Mouse (Mus musculus): Measurements from ENCODE around the gene Them5. TPM values are rescaled to one million over a fixed set of nuclear protein-coding genes. Genes with fewer than 3 reads are reported as not detected.

Gene Them5
- polyA plus RNA-seq (2015; fragmentation: Nextera tagmentation; extraction: Ambion mirVana) = 0.21 TPM in 1 of 2 replicates, not detected in the other

DNA sequence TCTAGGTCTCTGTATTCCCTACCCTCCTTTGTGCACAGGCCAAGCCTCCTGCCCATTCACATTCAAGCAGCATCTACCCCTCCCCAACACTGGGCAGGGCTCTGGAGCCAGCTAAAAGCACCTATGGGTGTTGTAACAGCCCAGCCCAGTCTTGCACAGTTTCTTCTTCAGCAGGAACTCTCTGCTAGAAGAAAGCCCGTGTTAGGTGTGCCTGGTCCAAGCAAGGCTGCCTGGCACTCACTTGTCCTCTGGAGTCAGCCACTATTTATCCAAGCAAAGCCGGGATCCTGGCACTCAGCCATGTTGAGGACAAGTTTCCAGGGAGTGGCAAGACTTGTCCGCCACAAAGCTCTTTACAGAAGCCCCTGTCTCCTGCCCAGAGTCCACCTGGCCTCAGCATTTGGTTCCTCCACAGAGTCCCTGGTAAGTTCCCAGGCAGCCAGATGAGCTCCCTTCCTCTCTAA, at the start of gene Them5:
Gene Them5 (plus strand): TSS at position 141 of the 464 bp plus-strand sequence.

GRCm38 (mm10) chr3:94309633-94310363, 32.1 kb upstream of the Them5 start, which contains the start of gene Them4:
Gene Them4, plus strand, starts transcription at chr3:94310089.

DNA sequence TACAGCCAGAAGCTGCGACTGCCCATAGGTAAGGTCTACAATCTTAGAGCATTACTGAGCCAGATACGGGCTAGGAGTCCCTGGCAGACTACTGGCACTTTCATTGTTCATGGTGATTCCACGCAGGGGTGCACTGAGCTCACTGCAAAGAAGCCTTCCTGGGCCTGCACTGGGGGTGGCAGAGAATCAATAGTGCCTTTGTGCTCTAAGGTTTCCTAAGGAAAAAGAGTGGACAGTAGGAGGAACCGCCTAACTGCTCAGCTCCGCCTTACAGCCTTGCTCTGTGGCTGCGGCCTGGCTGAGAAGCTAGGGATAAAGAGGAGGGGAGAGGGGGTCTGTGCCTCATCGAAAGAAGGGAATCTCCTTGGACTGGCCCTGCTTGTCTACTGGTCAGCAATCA, 20.2 kb downstream of the Them5 start, which contains the start of gene C2cd4d:
Gene C2cd4d (plus strand): TSS at position 301 of the 400 bp plus-strand sequence.

DNA sequence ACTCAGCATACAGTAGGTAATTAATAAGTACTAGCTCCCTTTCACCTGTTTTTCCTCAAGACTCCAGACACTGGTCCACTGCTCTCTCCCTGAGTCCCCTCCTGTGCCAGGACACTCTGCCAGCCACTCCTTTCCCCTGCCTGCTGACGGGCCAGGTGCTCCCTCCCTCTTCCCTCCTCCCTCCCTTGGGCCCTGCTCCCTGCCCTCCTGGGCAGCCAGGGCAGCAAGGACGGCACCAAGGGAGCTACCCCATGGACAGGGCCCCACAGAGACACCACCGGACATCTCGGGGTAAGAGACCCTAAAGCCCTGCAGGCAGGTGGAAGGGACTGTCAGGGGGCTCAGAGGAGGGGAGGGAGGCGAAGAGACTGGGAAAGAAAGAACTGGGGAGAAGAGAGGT, 30.7 kb downstream of the Them5 start, which contains the start of gene Rorc:
Gene Rorc (plus strand): TSS at position 154 of the 400 bp plus-strand sequence.

Other genes with a start within 250 kb of the Them5 start
- gene Gm10696, start 163.9 kb upstream of the Them5 start, polyA plus RNA-seq (2015; fragmentation: Nextera tagmentation; extraction: Ambion mirVana) = not detected in 2 replicates
- not detected in 2 replicates for gene Gm5286, start 145.4 kb upstream of the Them5 start, polyA plus RNA-seq (2015; fragmentation: Nextera tagmentation; extraction: Ambion mirVana)
- gene Gm4778, start 78.1 kb upstream of the Them5 start, polyA plus RNA-seq (2015; fragmentation: Nextera tagmentation; extraction: Ambion mirVana) = not detected in 2 replicates
- gene Them4, start 32.0 kb upstream of the Them5 start, polyA plus RNA-seq (2015; fragmentation: Nextera tagmentation; extraction: Ambion mirVana) = 66.1 and 69.3 TPM in 2 replicates
- gene C2cd4d, start 20.3 kb downstream of the Them5 start, polyA plus RNA-seq (2015; fragmentation: Nextera tagmentation; extraction: Ambion mirVana) = 3.7 and 4.0 TPM in 2 replicates
- gene Rorc, start 30.7 kb downstream of the Them5 start, polyA plus RNA-seq (2015; fragmentation: Nextera tagmentation; extraction: Ambion mirVana) = 0.18 and 0.51 TPM in 2 replicates
- 3.1 and 3.6 TPM in 2 replicates for gene Lingo4, start 56.4 kb downstream of the Them5 start, polyA plus RNA-seq (2015; fragmentation: Nextera tagmentation; extraction: Ambion mirVana)
- 35.9 and 36.0 TPM in 2 replicates for gene Tdrkh, start 71.2 kb downstream of the Them5 start, polyA plus RNA-seq (2015; fragmentation: Nextera tagmentation; extraction: Ambion mirVana)
- gene Mrpl9, start 101.2 kb downstream of the Them5 start, polyA plus RNA-seq (2015; fragmentation: Nextera tagmentation; extraction: Ambion mirVana) = 60.7 and 62.2 TPM in 2 replicates
- 0.80 and 0.92 TPM in 2 replicates for gene Oaz3, start 101.8 kb downstream of the Them5 start, polyA plus RNA-seq (2015; fragmentation: Nextera tagmentation; extraction: Ambion mirVana)
- 139 and 159 TPM in 2 replicates for gene Celf3, start 136.2 kb downstream of the Them5 start, polyA plus RNA-seq (2015; fragmentation: Nextera tagmentation; extraction: Ambion mirVana)
- gene Riiad1, start 138.2 kb downstream of the Them5 start, polyA plus RNA-seq (2015; fragmentation: Nextera tagmentation; extraction: Ambion mirVana) = 15.9 and 16.9 TPM in 2 replicates
- 97.1 and 100 TPM in 2 replicates for gene Snx27, start 240.6 kb downstream of the Them5 start, polyA plus RNA-seq (2015; fragmentation: Nextera tagmentation; extraction: Ambion mirVana)

All from neural tube, postnatal 0 days (tissue).